Mouse (Mus musculus): ENCODE results near the gene Kdsr. TPM values are rescaled to one million over a fixed set of nuclear protein-coding genes. Genes with fewer than 3 reads are reported as not detected.

The Kdsr gene
- polyA plus RNA-seq, 1 experiment from 2014 or later = 8.0 TPM

GRCm38 (mm10) chr1:106694316-106694715 lies 65.2 kb downstream of the Kdsr start:
- no peaks in the 10 kb centered on the region for H3K27me3 ChIP-seq (ENCODE audit: insufficient read depth, low read length)
- 80% methylated on average over 6 of the region's 6 CpGs for WGBS (ENCODE audit: insufficient replicate concordance)

GRCm38 (mm10) chr1:106692599-106692998 lies 66.9 kb downstream of the Kdsr start:
- Histone ChIP-seq H3K27ac (ENCODE audit: low read depth) (no peak overlapping the region), H3K4me3 (ENCODE audit: low read depth, low read length) (no peak overlapping the region), H3K27me3 (ENCODE audit: insufficient read depth, low read length) (no peaks in the 10 kb centered on the region), H3K9me3 (ENCODE audit: low read length) (no peaks in the 10 kb centered on the region), H3K4me1 (ENCODE audit: insufficient read depth) (peaks cover 3% of the 10 kb centered on the region; the same call in 1 of the 2 replicates), H3K4me2 (ENCODE audit: low read depth, low read length) (no peak overlapping the region), H3K9ac (replicated peaks) (no peak overlapping the region), H3K36me3 (replicated peaks; ENCODE audit: insufficient read depth, low read length) (no peaks in the 10 kb centered on the region)
- no peak for DNase-seq
- TF ChIP-seq CTCF (IDR thresholded peaks at IDR 0.05; ENCODE audit: low read depth) = no peak
- TF ChIP-seq EP300 (IDR thresholded peaks at IDR 0.05; ENCODE audit: low read depth) = no peak
- no peak for ATAC-seq

More at GRCm38 (mm10) chr1:106694316-106694715, 65.2 kb downstream of the Kdsr start:
- H3K4me1 ChIP-seq (ENCODE audit: insufficient read depth) = 0 out of 2 replicates have a peak, but pooled peaks cover 3% of the 10 kb centered on the region
- H3K4me2 ChIP-seq (ENCODE audit: low read depth, low read length) = no peak overlapping the region
- H3K9ac ChIP-seq (replicated peaks) = no peak overlapping the region
- DNase-seq (no peak), ATAC-seq (no peak)
- no peak overlapping the region for H3K27ac ChIP-seq (ENCODE audit: low read depth)
- no peak overlapping the region for H3K4me3 ChIP-seq (ENCODE audit: low read depth, low read length)
- H3K9me3 ChIP-seq (ENCODE audit: low read length) = no peaks in the 10 kb centered on the region
- H3K36me3 ChIP-seq (replicated peaks; ENCODE audit: insufficient read depth, low read length) = no peaks in the 10 kb centered on the region
- no peak for TF ChIP-seq CTCF (IDR thresholded peaks at IDR 0.05; ENCODE audit: low read depth)
- no peak for TF ChIP-seq EP300 (IDR thresholded peaks at IDR 0.05; ENCODE audit: low read depth)

- no peak for DNase-seq
- Histone ChIP-seq H3K4me1 (ENCODE audit: insufficient read depth) (peaks cover 3% of the 10 kb centered on the region; the same call in 1 of the 2 replicates), H3K4me2 (ENCODE audit: low read depth, low read length) (no peak overlapping the region), H3K4me3 (ENCODE audit: low read depth, low read length) (no peak overlapping the region), H3K9me3 (ENCODE audit: low read length) (no peaks in the 10 kb centered on the region), H3K27me3 (ENCODE audit: insufficient read depth, low read length) (no peaks in the 10 kb centered on the region), H3K27ac (ENCODE audit: low read depth) (no peak overlapping the region), H3K36me3 (replicated peaks; ENCODE audit: insufficient read depth, low read length) (no peaks in the 10 kb centered on the region), H3K9ac (replicated peaks) (no peak overlapping the region)
- WGBS (ENCODE audit: insufficient replicate concordance) = 71% methylated on average over 6 of the region's 6 CpGs
- no peak for ATAC-seq
- TF ChIP-seq CTCF (IDR thresholded peaks at IDR 0.05; ENCODE audit: low read depth) = no peak
- TF ChIP-seq EP300 (IDR thresholded peaks at IDR 0.05; ENCODE audit: low read depth) = no peak
These were observed 68.6 kb downstream of the Kdsr start for GRCm38 (mm10) chr1:106690887-106691286.

GRCm38 (mm10) chr1:106688161-106688516 lies 71.4 kb downstream of the Kdsr start:
- Histone ChIP-seq H3K27me3 (ENCODE audit: insufficient read depth, low read length) (no peaks in the 10 kb centered on the region), H3K36me3 (replicated peaks; ENCODE audit: insufficient read depth, low read length) (no peaks in the 10 kb centered on the region), H3K4me1 (ENCODE audit: insufficient read depth) (no peaks in the 10 kb centered on the region; the same call in 1 of the 2 replicates), H3K9ac (replicated peaks) (no peak overlapping the region), H3K4me3 (ENCODE audit: low read depth, low read length) (no peak overlapping the region), H3K4me2 (ENCODE audit: low read depth, low read length) (no peak overlapping the region), H3K9me3 (ENCODE audit: low read length) (no peaks in the 10 kb centered on the region), H3K27ac (ENCODE audit: low read depth) (no peak overlapping the region)
- WGBS (ENCODE audit: insufficient replicate concordance) = 38% methylated on average over 5 of the region's 5 CpGs
- DNase-seq = no peak
- no peak for ATAC-seq
- TF ChIP-seq CTCF (IDR thresholded peaks at IDR 0.05; ENCODE audit: low read depth) = no peak
- no peak for TF ChIP-seq EP300 (IDR thresholded peaks at IDR 0.05; ENCODE audit: low read depth)

GRCm38 (mm10) chr1:106687435-106688160 lies 71.9 kb downstream of the Kdsr start:
- H3K27ac ChIP-seq (ENCODE audit: low read depth) = no peak overlapping the region
- no peak for DNase-seq
- ATAC-seq = no peak
- H3K4me3 ChIP-seq (ENCODE audit: low read depth, low read length) = no peak overlapping the region
- H3K4me2 ChIP-seq (ENCODE audit: low read depth, low read length) = no peak overlapping the region
- no peaks in the 10 kb centered on the region for H3K27me3 ChIP-seq (ENCODE audit: insufficient read depth, low read length)
- WGBS (ENCODE audit: insufficient replicate concordance) = 74% methylated on average over 18 of the region's 18 CpGs
- no peak for TF ChIP-seq CTCF (IDR thresholded peaks at IDR 0.05; ENCODE audit: low read depth)
- no peak for TF ChIP-seq EP300 (IDR thresholded peaks at IDR 0.05; ENCODE audit: low read depth)
- H3K4me1 ChIP-seq (ENCODE audit: insufficient read depth) = no peaks in the 10 kb centered on the region; the same call in 1 of the 2 replicates
- H3K36me3 ChIP-seq (replicated peaks; ENCODE audit: insufficient read depth, low read length) = no peaks in the 10 kb centered on the region
- no peaks in the 10 kb centered on the region for H3K9me3 ChIP-seq (ENCODE audit: low read length)
- no peak overlapping the region for H3K9ac ChIP-seq (replicated peaks)

GRCm38 (mm10) chr1:106685702-106686101 lies 73.8 kb downstream of the Kdsr start:
- Histone ChIP-seq H3K36me3 (replicated peaks; ENCODE audit: insufficient read depth, low read length) (no peaks in the 10 kb centered on the region), H3K27ac (ENCODE audit: low read depth) (no peak overlapping the region), H3K9ac (replicated peaks) (no peak overlapping the region), H3K4me2 (ENCODE audit: low read depth, low read length) (no peak overlapping the region), H3K4me3 (ENCODE audit: low read depth, low read length) (no peak overlapping the region), H3K4me1 (ENCODE audit: insufficient read depth) (no peaks in the 10 kb centered on the region; the same call in 1 of the 2 replicates), H3K9me3 (ENCODE audit: low read length) (no peaks in the 10 kb centered on the region), H3K27me3 (ENCODE audit: insufficient read depth, low read length) (no peaks in the 10 kb centered on the region)
- ATAC-seq (no peak), DNase-seq (no peak)
- WGBS (ENCODE audit: insufficient replicate concordance) = 65% methylated on average over 2 of the region's 2 CpGs
- TF ChIP-seq CTCF (IDR thresholded peaks at IDR 0.05; ENCODE audit: low read depth) (no peak), EP300 (IDR thresholded peaks at IDR 0.05; ENCODE audit: low read depth) (no peak)
